Mouse (Mus musculus): ENCODE data around the gene Cyp3a25. TPM values are rescaled to one million over a fixed set of nuclear protein-coding genes. Genes with fewer than 3 reads are reported as not detected.
"Not testable (repeated sequence)": the region's sequence is repeated elsewhere in the genome, so short reads cannot be mapped to it uniquely, and the experiment has no call there.

The Cyp3a25 gene
- total RNA-seq (2021): not detected
- long read RNA-seq: 0 reads

- DNase-seq (ENCODE audit: low spot score in 2 of 2): not testable (repeated sequence)
Measured at GRCm38 (mm10) chr5:146009509-146009908, at the start of gene Cyp3a25. Gene Cyp3a25 (minus strand): TSS chr5:146009618.

GRCm38 (mm10) chr5:146021136-146021535, 11.7 kb upstream of the Cyp3a25 start:
- no peak for DNase-seq (ENCODE audit: low spot score in 2 of 2)

GRCm38 (mm10) chr5:146018275-146018674, 8.9 kb upstream of the Cyp3a25 start:
- DNase-seq (ENCODE audit: low spot score in 2 of 2): no peak

- DNase-seq (ENCODE audit: low spot score in 2 of 2): no peak
Measured at GRCm38 (mm10) chr5:146011251-146011650, 1.8 kb upstream of the Cyp3a25 start.

- no peak for DNase-seq (ENCODE audit: low spot score in 2 of 2)
Measured at GRCm38 (mm10) chr5:145967080-145967479, 42.3 kb downstream of the Cyp3a25 start.

Other genes with a start within 250 kb of the Cyp3a25 start
- not detected for gene Cyp3a44, start 203.7 kb downstream of the Cyp3a25 start, total RNA-seq (2021)
- gene Cyp3a11, start 129.7 kb downstream of the Cyp3a25 start, total RNA-seq (2021): not detected
- not detected for gene Cyp3a59, start 69.6 kb upstream of the Cyp3a25 start, total RNA-seq (2021)
- gene Gm5565, start 150.9 kb upstream of the Cyp3a25 start, total RNA-seq (2021): not detected
- not detected for gene Gm6309, start 161.1 kb upstream of the Cyp3a25 start, total RNA-seq (2021)
- gene 1700001J03Rik, start 175.7 kb upstream of the Cyp3a25 start, total RNA-seq (2021): under 1 TPM in 1 of 2 experiments, not detected in 1; 0.84 TPM
- 10 to 100 TPM; 71.7 to 72.5 TPM for gene Rnf6, start 211.9 kb upstream of the Cyp3a25 start, total RNA-seq (2021)
- 10 to 100 TPM; 41.7 to 43.2 TPM for gene Cdk8, start 221.6 kb upstream of the Cyp3a25 start, total RNA-seq (2021)